Mouse (Mus musculus): ENCODE results near the gene Prkn.

GRCm38 (mm10) chr17:11722478-11722877, 882.3 kb downstream of the Prkn start:
- TF ChIP-seq CTCF (IDR thresholded peaks at IDR 0.05; ENCODE audit: extremely low read depth, insufficient read depth, low read length) (no peak), POLR2A (IDR thresholded peaks at IDR 0.05; ENCODE audit: extremely low read depth, insufficient read depth, low read length) (no peak)
